Mouse (Mus musculus) monocyte, adult 2 months (primary cell): ENCODE results near the gene Ak5.

Experiments used
- DNase-seq, 2 experiments: peaks; one replicate each; pipeline ENCODE4 v3.0.0; 2022; ENCODE audit warnings: low spot score in 2 of 2, low read depth in 1 of 2

The Ak5 gene

DNA sequence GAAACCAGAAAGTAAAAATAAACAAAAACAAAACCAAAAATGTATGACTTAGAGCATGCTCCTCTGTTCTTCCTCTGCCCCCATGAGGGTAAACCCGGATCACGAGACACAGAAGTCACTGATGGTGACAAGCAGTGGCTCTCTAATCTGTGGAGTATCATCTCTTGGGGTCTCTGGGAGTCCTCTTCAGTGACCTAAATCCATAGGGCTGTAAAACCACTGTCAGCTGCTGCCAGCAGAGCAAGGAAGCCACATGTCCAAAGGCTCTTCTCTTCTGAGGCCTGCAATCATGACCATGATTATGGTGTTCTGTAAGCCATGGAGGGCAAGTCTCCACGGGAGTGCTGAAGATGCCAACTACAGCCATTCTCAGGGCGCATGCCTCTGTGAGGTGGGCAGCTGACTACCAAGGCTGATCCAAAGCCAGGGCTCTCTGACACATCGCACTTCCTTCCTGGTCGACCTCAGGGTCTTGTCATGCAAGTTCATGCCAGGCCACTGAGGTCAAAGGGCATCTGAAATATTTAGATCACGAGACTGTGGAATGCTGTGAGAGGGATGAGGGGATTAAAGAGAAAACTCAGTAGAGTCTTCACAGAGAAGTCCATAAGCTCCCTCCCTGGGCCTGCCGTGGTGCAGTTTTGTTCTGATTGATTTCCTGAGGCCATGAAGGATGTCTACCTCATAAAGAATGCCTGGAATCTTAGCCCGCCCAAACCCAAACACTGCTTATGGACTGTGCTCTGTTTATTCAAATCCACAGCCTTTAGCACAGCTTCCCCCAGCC, 99.5 kb downstream of the Ak5 start:
- DNase-seq, result no peak

DNA sequence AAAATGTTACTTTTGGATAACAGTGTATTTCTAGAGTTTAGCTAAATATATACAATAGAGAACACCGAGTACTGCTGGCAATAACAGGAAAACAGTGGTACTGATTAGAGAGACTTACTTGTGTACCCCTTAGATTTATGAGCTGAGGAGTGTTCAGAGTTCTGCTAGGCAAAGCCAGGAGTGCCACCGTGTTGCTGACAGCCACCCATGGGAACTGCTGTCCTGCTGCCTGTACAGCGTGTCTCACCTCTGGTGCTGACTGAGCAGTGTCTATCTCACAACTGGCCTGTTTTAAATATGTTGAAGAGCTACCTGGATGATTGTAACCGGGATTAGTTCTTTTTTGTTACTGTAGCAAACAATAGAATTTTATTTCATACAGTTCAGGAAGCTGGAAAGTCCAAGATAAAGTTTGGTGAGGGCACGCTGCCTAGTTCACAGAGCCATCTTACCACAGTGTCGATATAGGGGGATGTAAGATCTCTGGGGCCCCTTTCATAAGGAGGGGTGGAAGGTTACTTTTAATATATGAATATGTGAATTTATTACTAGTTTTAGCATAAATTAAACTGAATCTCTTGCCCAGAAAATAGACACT, 103.5 kb downstream of the Ak5 start:
- DNase-seq, result no peak

DNA sequence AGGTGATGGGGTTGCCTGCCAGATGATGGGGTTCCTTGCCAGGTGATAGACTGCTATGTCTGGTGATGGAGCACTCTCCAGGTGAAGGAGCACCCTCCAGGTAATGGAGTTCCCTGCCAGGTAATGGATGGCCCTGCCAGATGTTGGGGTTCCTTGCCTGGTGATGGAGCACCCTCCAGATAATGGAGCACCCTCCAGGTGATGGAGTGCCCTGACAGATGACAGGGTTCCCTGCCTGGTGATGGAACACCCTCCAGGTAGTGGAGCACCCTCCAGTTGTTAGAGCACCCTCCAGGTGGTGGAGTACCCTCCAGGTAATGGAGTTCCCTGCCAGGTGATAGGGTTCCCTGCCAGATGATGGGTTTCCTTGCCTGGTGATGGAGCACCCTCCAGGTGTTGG, 104.3 kb downstream of the Ak5 start:
- no peak for DNase-seq

DNA sequence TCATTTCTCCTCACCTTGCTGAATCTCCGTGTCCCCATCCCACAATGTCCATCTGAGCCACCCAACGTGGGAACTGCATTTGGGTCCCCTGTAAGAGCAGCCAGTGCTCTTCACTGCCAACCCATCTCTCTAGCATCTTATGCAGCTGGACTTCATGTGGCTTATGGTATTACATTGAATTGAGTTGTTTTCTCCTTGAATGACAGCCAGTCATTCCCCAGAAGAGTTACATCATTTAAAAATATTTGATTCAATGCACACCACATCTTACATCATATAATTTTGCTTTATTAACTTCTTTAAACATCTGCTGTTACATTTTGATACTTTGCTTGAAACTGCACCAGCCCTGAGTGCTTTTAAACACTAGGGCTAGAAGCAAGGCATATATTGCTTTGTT, 106.5 kb downstream of the Ak5 start:
- DNase-seq, result no peak

DNA sequence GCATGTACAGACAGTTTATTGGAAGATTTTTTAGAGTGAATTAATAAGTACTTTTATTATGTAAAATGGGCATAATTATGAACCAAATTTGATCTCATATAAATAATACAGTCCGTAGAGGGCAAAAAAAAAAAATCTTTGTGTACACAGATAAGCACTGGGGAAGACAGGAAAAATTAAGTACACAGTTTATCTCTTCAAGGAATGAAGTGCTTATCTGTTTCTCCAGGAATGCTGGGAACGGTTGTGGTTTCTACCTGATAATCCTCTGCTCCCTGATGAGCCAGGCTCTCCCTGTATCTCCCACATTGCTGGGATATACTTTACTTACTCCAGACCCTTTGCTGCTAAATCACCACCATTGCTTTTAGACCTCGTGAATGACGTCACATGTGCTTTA, 108.9 kb downstream of the Ak5 start:
- no peak for DNase-seq

DNA sequence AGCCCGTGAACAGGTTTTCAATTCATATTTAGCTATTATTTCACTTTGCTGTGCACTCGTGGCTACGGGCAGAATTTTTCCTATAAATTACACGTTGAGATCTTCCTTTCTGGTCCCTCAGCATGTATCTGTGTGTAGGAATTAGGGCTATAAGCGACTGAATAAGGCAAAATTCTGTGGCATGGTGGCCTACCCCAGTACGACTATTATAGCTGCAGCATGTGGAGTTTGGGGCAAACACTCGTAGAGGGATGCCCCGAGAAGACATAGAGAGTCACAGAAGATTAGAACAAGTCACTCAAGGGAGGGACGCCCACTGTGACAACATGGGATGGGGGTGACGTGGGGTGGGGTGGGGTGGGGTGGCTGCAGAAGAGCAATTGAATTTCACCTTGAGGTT, 110.1 kb downstream of the Ak5 start:
- no peak for DNase-seq

DNA sequence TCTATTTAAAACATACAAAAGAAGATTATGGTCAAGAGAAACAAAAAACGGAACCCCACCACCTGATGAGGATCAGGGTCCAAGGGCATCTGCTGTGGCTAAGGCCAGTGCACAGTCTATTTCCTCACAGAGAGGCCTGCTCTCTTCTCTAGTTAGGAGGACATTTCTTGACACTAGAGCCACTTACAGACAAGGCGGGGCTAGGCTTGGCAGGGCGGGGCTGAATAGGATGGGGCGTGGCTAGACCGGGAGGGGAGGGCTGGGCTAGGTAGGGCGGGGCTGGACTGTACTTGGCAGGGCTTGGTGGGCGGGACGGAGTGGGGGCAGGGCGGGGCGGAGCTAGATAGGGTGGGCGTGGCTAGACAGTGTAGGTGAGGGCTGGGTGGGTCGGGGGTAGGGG, 110.5 kb downstream of the Ak5 start:
- no peak for DNase-seq

DNA sequence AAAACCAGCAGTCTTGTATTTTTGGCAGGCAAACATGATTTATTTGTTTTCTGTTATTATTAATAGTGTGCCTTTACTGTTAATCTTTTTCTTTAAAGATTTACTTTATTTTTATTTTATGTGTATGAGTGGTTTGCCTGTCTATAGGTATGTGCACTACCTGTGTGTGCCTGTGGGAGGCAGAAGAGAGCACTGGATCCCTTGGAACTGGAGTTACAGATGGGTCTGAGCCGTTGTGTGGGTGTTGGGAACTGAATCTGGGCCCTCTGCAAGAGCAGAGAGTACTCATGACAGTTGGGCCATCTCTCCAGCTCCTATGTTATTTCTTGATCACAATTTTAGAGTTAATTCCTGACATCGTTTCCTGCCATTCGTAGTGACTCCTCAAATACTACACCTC, 111.2 kb downstream of the Ak5 start:
- DNase-seq, result no peak

DNA sequence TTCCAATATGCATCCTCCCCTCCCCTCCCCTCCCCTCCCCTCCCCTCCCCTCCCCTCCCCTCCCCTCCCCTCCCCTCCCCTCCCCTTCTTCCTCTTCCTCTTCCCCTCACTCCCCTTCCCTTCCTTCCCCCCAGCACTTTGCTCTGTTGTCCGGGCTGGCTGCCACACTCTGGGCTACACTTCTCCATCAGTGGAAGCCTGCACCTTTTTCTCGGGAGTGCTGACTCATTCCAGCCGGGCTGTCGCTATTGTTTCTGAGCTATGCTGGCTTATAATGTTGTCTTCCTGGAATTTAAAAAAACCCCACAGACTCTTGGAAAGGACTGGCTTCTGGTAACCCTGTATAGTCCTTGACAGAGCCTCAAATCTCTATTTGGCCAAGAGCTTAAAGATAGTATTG, 111.7 kb downstream of the Ak5 start:
- DNase-seq, result no peak

DNA sequence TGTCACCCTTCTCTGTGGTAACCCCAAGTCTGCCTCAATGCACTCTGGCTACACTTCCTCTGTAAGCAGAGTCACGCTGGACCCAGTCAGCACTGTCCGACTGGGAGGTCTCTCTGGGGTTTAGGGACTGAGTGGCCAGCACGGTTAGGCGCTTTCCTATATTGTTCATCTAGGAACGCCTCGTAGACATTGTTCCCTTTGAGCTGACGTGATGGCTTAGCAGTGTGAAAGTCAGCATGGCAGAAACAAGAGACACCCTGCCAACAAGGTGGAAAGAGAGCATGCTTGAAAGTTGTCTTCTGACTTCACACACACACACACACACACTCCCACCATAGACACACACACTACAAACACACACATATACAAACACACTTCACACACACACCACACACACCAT, 112.9 kb downstream of the Ak5 start:
- no peak for DNase-seq

DNA sequence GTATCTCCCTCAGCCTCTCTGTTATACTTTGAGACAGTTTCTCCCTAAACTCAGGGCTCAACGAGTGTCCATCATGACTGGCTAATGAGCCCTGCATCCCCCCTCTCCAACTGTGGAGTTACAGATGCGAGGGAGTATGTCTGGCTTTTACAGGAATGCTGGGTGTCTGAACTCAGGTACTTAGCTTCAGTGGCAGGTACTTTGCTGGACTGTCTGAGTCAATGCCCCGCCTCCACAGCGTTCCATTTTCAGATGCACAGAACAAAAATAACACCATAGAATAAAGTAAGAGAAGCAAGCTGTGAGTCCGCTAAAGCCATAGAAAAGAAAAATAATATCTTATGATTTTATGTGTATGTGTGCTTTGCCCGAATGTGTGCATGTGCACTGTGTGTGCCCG, 113.8 kb downstream of the Ak5 start:
- no peak for DNase-seq

DNA sequence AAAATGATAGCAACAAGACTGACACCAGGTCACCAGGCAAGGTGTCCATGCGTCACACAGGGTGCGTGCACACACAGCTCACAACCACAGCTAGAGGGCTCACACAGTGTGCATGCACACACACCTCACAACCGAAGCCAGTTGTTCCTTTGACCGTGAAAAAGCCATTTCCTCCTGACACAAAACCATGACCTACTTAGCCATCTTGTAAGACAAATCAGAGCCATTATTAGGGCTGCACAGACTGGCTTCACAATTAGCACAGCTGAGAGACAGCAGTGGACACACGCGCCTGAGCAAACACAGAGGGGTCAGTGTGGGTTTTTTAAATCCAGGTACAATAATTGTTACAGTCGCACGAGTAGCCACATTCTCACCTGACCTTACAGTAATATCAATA, 115.5 kb downstream of the Ak5 start:
- no peak for DNase-seq

DNA sequence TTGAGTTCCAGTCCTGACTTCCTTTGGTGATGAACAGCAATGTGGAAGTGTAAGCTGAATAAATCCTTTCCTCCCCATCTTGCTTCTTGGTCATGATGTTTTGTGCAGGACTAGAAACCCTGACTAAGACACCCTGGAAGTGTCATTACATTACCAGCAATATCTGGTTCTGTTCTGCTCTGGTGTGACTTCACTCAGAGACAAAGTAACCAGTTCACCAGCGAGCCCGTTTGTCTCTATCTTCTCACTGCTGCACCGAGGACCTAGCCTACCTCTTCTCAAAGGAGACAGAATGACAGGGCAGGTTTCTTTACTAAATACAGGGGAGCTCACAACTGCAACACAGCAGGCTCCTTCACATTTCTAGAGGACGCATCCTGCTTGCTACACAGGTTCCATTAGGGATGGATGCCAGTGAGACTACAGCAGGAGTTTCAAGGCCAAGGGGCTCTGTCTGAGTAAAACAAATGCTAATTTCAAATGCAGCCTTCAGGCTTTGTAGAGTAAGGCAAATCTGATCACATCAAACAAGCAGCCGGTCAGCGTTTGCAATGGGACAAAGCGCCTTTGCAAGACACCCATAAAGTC, 117.5 kb downstream of the Ak5 start:
- no peak for DNase-seq

DNA sequence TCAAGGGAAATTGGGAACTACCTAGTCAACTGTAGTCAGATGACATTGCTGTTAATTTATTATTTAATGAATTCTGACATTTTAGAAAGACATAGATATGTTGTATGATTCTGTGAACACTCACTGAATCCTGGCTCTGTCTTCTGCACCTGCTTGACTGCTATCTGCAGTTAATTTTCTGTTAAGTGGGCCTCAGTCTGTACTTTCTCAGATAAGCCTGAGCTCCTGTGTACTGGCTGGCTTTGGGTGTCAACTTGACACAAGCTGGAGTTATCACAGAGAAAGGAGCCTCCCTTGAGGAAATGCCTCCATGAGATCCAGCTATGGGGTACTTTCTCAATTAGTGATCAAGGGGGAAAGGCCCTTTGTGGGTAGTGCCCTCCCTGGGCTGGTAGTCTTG, 118.1 kb downstream of the Ak5 start:
- no peak for DNase-seq

DNA sequence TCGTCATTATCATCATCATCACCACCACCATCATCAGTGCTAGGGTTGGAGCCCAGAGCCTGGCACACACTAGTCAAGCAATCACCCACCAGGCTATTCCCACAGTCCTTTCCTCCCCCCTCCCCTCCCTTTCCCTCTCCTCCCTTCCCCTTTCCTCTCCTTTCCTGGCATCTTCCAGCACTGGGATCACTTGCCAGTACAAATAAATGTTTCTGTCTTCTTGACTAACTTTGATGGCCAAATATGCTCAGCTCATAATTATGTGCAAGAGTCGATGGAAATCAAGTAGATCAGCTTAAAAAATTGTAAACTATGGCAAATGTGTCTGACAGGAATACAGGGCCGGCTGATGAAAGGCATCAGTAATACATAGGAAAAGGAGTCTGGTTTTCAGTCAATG, 123.2 kb downstream of the Ak5 start:
- DNase-seq, result no peak

DNA sequence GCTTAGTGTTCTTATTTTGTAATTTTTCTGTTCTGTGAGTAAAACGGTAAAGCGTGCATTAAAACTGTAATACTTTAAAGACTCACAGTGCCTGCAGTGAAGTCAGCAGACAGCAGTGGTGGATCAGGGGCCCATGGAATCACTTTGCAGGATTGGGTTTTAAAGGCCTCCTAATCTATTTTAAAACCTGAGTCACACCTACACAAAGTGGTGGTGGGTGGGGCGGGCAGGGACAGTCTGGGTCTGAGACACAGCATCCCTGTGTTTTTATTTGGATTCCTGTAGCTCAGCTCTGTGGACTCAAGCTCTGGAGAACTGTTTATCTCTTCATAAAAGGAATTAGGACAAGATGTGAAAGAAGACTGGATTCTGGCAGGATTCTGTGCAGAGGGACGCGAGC, 125.9 kb downstream of the Ak5 start:
- DNase-seq, result no peak

DNA sequence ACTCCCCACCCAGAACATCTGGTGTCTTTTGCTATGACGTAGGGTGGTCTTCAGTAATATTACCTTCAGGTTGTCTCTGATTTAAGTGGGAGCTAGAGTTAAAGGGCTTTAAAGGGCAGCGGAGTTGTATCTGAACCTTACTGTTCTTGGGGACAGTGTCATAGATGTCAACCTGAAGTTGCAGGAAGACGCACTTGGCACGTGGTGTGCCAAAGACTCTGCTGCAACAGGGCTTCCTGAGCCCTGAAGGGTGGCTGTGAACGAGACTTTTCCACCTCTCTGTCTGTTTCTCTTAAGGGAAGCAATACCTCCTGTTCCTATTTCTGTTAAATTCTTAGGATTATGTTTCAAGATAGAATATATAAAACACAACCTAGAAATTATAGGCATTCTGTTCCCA, 137.8 kb downstream of the Ak5 start:
- DNase-seq, result no peak

DNA sequence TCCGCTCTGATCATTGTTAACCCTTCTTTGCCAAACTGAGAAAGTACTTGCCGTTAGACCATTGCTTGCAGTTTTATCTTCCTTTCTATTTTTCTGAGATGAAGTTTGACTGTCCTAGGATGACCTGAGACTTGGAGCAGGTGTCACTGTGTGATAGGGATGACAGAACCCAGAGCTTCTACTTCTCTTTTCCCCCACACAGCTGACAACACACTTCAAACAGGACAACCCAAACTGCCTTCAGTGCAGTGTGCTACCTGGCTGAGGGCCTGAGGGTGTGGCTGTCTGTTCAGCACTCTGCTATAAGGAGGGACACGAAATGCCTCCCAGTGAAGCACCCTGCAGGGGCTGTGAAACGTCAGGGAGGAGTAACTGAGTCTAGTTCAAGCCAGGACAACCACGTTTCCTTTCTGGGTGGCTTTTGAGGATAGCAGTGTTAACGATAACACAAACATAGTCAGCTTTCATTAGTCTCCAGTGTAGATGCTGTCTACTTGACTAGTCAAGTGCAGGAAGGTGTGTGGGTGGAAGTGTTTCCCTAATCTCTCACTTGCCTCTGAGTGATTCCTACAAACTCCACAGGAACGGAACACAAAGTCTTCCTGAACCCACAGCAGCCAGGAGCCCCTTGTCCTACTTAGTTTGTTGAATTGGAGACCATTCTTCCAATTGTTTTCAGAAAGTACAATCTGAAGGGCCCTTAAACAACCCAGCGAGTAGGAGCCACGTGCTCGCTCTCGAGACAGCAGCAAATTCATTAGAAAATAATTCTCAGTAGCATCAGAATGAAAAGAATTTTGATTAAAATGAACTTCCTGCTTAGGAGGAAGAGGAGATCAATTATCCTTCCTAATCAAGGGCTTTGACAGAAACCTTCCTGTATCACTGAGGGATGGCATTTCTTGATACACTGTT, 138.8 kb downstream of the Ak5 start:
- no peak for DNase-seq

DNA sequence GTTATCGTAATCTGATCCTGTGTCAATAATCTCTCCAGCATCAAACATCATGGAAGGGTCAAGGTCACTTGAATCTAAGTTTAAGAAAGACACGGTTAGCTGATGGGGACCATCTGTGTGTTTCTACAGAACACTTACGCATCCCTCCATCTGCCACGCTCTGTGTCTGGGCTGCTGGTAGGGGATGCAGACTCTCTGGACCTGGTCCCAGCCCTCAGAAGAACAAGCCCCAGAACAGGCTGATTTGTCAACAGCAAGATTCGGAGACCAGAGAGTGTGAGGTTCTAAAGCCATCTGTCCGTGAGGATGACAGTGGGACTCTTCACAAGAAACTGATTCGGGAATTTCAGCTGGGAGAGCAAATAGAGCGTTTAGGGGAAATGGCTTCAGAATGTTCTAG, 141.4 kb downstream of the Ak5 start:
- DNase-seq, result no peak

DNA sequence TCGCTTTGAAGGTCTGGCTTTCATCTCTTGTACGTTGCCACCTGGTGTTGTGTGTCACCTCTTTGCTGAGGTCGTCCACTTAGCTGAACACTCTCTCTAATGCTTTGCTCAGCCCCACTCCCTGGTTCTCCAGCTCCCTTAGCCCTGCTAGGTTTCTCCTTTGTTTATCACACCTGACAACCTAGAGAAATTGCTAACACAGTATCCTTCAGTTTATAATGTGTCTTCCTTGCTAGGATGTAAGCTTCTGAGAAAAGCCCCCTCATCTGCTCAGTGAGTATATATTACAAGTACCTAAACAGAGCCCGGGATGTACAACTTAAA, 144.9 kb downstream of the Ak5 start:
- DNase-seq, result no peak

DNA sequence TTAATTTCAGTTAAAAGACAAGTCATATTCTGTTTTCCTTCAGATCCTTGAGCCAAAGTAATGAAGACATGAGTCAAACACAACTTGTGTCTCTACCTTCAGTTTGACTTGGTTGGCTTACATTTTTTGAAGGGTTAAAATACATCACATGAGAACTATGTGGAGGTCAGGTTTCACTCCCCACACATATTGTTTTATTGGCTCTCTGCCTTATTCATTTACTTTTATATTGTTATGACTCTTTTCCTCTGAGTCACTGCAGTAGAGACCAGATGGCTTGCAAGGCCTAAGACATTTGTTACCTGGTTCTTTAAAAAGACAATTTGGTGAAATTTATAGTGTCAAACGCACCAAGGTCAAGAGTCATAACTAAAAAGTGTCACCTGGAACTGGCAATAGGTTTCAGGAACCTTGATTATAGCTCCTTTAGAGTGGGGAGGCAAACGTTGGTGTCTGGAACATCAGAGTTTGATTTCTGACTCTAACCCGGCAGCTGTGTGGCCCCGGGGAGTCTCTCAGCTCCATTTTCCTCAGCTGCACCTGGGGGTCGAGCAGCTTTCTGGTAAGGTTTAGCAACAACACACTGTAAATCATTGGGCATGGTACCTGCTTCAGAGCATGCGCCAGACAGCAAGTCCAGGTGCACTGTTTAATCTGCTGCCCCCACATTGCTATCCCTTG, 145.4 kb downstream of the Ak5 start:
- no peak for DNase-seq
